Mouse (Mus musculus) CH12.LX (cell line): Measurements from ENCODE around the gene Ntsr1. TPM values are rescaled to one million over a fixed set of nuclear protein-coding genes. Genes with fewer than 3 reads are reported as not detected.

Experiments
- DNase-seq: peaks from one replicate; pipeline ENCODE4 v3.0.0-alpha.2; 2013; ENCODE audit errors: extremely low read depth
- H3K27ac ChIP-seq: 2 replicates; pipeline ENCODE4 v1.5.1; 2012; ENCODE audit warnings: low read depth, mild to moderate bottlenecking, control low read depth, moderate library complexity; ENCODE audit not compliant: insufficient read depth
- H3K27me3 ChIP-seq: replicated peaks from 2 replicates; pipeline ENCODE3; 2012; ENCODE audit warnings: inconsistent platforms
- H3K36me3 ChIP-seq, 2 experiments: replicated peaks in 1 of 2; 2 replicates each; pipeline versions ENCODE3 to v1.6.1; 2012; ENCODE audit warnings: inconsistent platforms in 1 of 2, low read length in 1 of 2, mild to moderate bottlenecking in 1 of 2, mixed read lengths in 1 of 2, moderate library complexity in 1 of 2; ENCODE audit not compliant: control insufficient read depth in 1 of 2, insufficient read depth in 1 of 2
- H3K4me1 ChIP-seq, 2 experiments: 2 replicates each; pipeline ENCODE4 v1.6.1; 2012; ENCODE audit warnings: inconsistent platforms in 1 of 2, moderate library complexity in 1 of 2; ENCODE audit not compliant: insufficient read depth in 2 of 2, control insufficient read depth in 1 of 2
- H3K4me2 ChIP-seq: 2 replicates; pipeline ENCODE4 v1.6.1; 2012; ENCODE audit warnings: low read depth, mild to moderate bottlenecking, control low read depth; ENCODE audit not compliant: poor library complexity, insufficient read depth, severe bottlenecking
- H3K4me3 ChIP-seq, 3 experiments: fragments of 150-350 bp in 1 of 3; sonication (generic) in 1 of 3; replicated peaks in 1 of 3; 2 replicates each; pipeline versions ENCODE3 to v1.5.1; 2011 to 2012; ENCODE audit warnings: low read depth in 2 of 3, low read length in 2 of 3, mild to moderate bottlenecking in 2 of 3, moderate library complexity in 2 of 3, control low read depth in 1 of 3, improper control_type of control experiment in 1 of 3, inconsistent platforms in 1 of 3, mixed read lengths in 1 of 3; ENCODE audit not compliant: poor library complexity in 1 of 3
- H3K79me2 ChIP-seq: replicated peaks from 2 replicates; pipeline ENCODE4 v1.6.1; 2012; ENCODE audit warnings: mild to moderate bottlenecking, moderate library complexity; ENCODE audit not compliant: control insufficient read depth, poor library complexity, insufficient read depth, severe bottlenecking; ENCODE audit errors: extremely low read depth
- H3K9ac ChIP-seq: 2 replicates; pipeline ENCODE4 v1.6.1; 2012; ENCODE audit warnings: low read depth, mild to moderate bottlenecking, control low read depth, moderate library complexity; ENCODE audit not compliant: insufficient read depth
- H3K9me3 ChIP-seq: replicated peaks from 2 replicates; pipeline ENCODE3; 2012; ENCODE audit warnings: low read length, inconsistent platforms, mixed read lengths
- BHLHE40 ChIP-seq: IDR thresholded peaks from 2 replicates; pipeline ENCODE4 v1.6.1; 2011; ENCODE audit warnings: mild to moderate bottlenecking, low read depth, low read length, improper control_type of control experiment
- CHD1 ChIP-seq: IDR thresholded peaks from 2 replicates; pipeline ENCODE4 v1.6.1; 2012; ENCODE audit warnings: low read depth, low read length, improper control_type of control experiment, inconsistent platforms
- CHD2 ChIP-seq: IDR thresholded peaks from 2 replicates; pipeline ENCODE4 v1.6.1; 2011; ENCODE audit warnings: low read length, improper control_type of control experiment
- E2F4 ChIP-seq: IDR thresholded peaks from 2 replicates; pipeline ENCODE4 v1.6.1; 2011; ENCODE audit warnings: low read depth, low read length, improper control_type of control experiment; ENCODE audit not compliant: insufficient replicate concordance
- EP300 ChIP-seq: IDR thresholded peaks from 2 replicates; pipeline ENCODE4 v1.6.1; 2011; ENCODE audit warnings: low read length, improper control_type of control experiment
- ETS1 ChIP-seq: conservative IDR thresholded peaks from 2 replicates; pipeline ENCODE4 v1.6.1; 2012; ENCODE audit warnings: low read depth, mild to moderate bottlenecking, inconsistent platforms, low read length, improper control_type of control experiment, moderate library complexity
- GABPA ChIP-seq: IDR thresholded peaks from 2 replicates; pipeline ENCODE4 v1.6.1; 2012; ENCODE audit warnings: low read depth, low read length, improper control_type of control experiment, inconsistent platforms; ENCODE audit not compliant: insufficient replicate concordance
- HCFC1 ChIP-seq: IDR thresholded peaks from 2 replicates; pipeline ENCODE4 v1.6.1; 2012; ENCODE audit warnings: low read depth, mild to moderate bottlenecking, inconsistent platforms, low read length, improper control_type of control experiment
- JUN ChIP-seq: IDR thresholded peaks from 2 replicates; pipeline ENCODE4 v1.6.1; 2011; ENCODE audit warnings: low read depth, mild to moderate bottlenecking, low read length, improper control_type of control experiment, moderate library complexity; ENCODE audit not compliant: insufficient read depth
- JUND ChIP-seq: conservative IDR thresholded peaks from 2 replicates; pipeline ENCODE4 v1.6.1; 2011; ENCODE audit warnings: low read depth, low read length, improper control_type of control experiment
- KAT2A ChIP-seq: IDR thresholded peaks from 2 replicates; pipeline ENCODE4 v1.6.1; 2012; ENCODE audit warnings: low read length, improper control_type of control experiment, inconsistent platforms; ENCODE audit not compliant: insufficient replicate concordance
- MAX ChIP-seq: IDR thresholded peaks from 2 replicates; pipeline ENCODE4 v1.6.1; 2011; ENCODE audit warnings: low read length, improper control_type of control experiment
- MEF2A ChIP-seq: IDR thresholded peaks from 2 replicates; pipeline ENCODE4 v1.6.1; 2014; ENCODE audit warnings: low read depth, mild to moderate bottlenecking, inconsistent platforms, low read length, improper control_type of control experiment, borderline replicate concordance
- MXI1 ChIP-seq: IDR thresholded peaks from 2 replicates; pipeline ENCODE4 v1.6.1; 2011; ENCODE audit warnings: mild to moderate bottlenecking, low read depth, low read length, improper control_type of control experiment
- NELFE ChIP-seq: IDR thresholded peaks from 2 replicates; pipeline ENCODE4 v1.6.1; 2011; ENCODE audit warnings: low read depth, low read length, improper control_type of control experiment
- POLR2A ChIP-seq: IDR thresholded peaks from 2 replicates; pipeline ENCODE4 v1.6.1; 2011; ENCODE audit warnings: low read depth, mild to moderate bottlenecking, improper control_type of control experiment, low read length
- SMC3 ChIP-seq: IDR thresholded peaks from 2 replicates; pipeline ENCODE4 v1.6.1; 2011; ENCODE audit warnings: low read depth, low read length, improper control_type of control experiment
- USF2 ChIP-seq: conservative IDR thresholded peaks from 2 replicates; pipeline ENCODE4 v1.6.1; 2011; ENCODE audit warnings: low read depth, low read length, improper control_type of control experiment
- ZC3H11A ChIP-seq: IDR thresholded peaks from 2 replicates; pipeline ENCODE4 v1.6.1; 2012; ENCODE audit warnings: low read depth, mild to moderate bottlenecking, inconsistent platforms, low read length, improper control_type of control experiment
- ZNF384 ChIP-seq: IDR thresholded peaks from 2 replicates; pipeline ENCODE4 v1.6.1; 2012; ENCODE audit warnings: low read depth, low read length, improper control_type of control experiment, inconsistent platforms
- dilution Hi-C: fragments of 300-500 bp; cut with MboI; formaldehyde crosslinking; loops from 2 replicates; pipeline ENCODE4 v1.14.3; 2020; ENCODE audit warnings: low sequenced_read_pairs; ENCODE audit not compliant: extremely low pct_unique_long_range_greater_than_20kb, extremely low pct_ligation_motif_present
- in situ Hi-C: fragments of 300-500 bp; cut with MboI; formaldehyde crosslinking; loops from 3 replicates; pipeline ENCODE4 v1.14.3; 2019; ENCODE audit warnings: low sequenced_read_pairs, low pct_ligation_motif_present, low pct_unique_long_range_greater_than_20kb, mixed read lengths
- polyA plus RNA-seq: library from polyadenylated mRNA; unstranded; fragments of >175 nt; gene quantifications from 2 replicates; pipeline ENCODE4 v1.2.1, GENCODE M21; 2012; ENCODE audit warnings: low read depth; ENCODE audit not compliant: insufficient read length
- total RNA-seq, 2 experiments: library from RNA; depleted of rRNA; stranded (reverse); fragments of 300-350 nt in 1 of 2; fragments of >200 nt in 1 of 2; gene quantifications; 2 replicates each; pipeline ENCODE4 v1.2.3; 2012 to 2014

Gene Ntsr1
- total and polyA plus RNA-seq, 3 experiments = not detected

GRCm38 (mm10) chr2:180482274-180482673 is 17.5 kb upstream of the Ntsr1 start:
- no peak overlapping the region for H3K4me3 ChIP-seq
- no peak for DNase-seq
- dilution Hi-C loops = no loop called here
- peaks cover 47% of the 10 kb centered on the region for H3K27me3 ChIP-seq
- H3K9ac ChIP-seq = no peak overlapping the region
- in situ Hi-C loops = no loop called here
- no peak overlapping the region for H3K27ac ChIP-seq
- H3K36me3 ChIP-seq = no peaks in the 10 kb centered on the region
- no peaks in the 10 kb centered on the region for H3K9me3 ChIP-seq
- H3K4me1 ChIP-seq = peaks cover 16 to 28% of the 10 kb centered on the region in 2 experiments
- H3K79me2 ChIP-seq = no peaks in the 10 kb centered on the region
- H3K4me2 ChIP-seq = no peak overlapping the region
- TF ChIP-seq MEF2A (no peak), USF2 (no peak), BHLHE40 (peak; percentile 78), ETS1 (peak; percentile 18; the same call in 1 of the 2 replicates)

DNA sequence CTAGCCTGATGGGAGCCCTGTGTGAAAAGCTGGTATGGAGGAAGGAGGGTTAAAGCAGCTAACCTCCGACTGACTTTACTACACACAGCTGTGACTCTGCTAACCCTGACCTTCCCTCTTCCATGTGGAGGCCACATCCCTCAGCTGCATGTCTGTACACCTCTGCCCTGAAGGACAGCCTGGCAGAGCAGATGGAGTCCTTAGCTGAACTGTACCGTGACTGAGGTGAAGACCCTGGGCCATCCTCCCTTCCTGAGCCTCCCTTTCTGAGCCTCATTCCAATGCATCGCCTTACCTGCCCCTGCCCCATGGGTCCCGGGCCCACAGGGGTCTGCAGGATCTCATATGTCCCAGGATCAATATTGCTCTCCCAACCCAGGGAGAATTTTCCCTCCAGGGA is 14.9 kb upstream of the Ntsr1 start:
- H3K4me2 ChIP-seq = no peak overlapping the region
- H3K4me1 ChIP-seq = peaks cover 0 to 8% of the 10 kb centered on the region in 2 experiments; a peak in 1 of 4 replicates
- H3K79me2 ChIP-seq = no peaks in the 10 kb centered on the region
- peaks cover 59% of the 10 kb centered on the region for H3K27me3 ChIP-seq
- DNase-seq = no peak
- H3K9ac ChIP-seq = no peak overlapping the region
- no peak overlapping the region for H3K4me3 ChIP-seq
- H3K27ac ChIP-seq = no peak overlapping the region
- in situ Hi-C loops = no loop called here
- no peaks in the 10 kb centered on the region for H3K9me3 ChIP-seq
- TF ChIP-seq ZNF384 (no peak), GABPA (no peak), HCFC1 (no peak), MXI1 (no peak), POLR2A (no peak), JUND (no peak), ETS1 (no peak), ZC3H11A (no peak), E2F4 (no peak), JUN (no peak), CHD1 (no peak), CHD2 (no peak), NELFE (no peak), MAX (no peak), SMC3 (no peak), KAT2A (no peak), EP300 (no peak)
- no peaks in the 10 kb centered on the region for H3K36me3 ChIP-seq
- dilution Hi-C loops = no loop called here
